Mouse (Mus musculus) megakaryocyte-erythroid progenitor cell, adult 5 weeks (primary cell): ENCODE measurements around the gene Obox7. TPM values are rescaled to one million over a fixed set of nuclear protein-coding genes. Genes with fewer than 3 reads are reported as not detected.

Source experiments
- polyA plus RNA-seq: library from polyadenylated mRNA; stranded (reverse); fragments of >175 nt; gene quantifications from 2 replicates; pipeline ENCODE4 v1.2.3, GENCODE M21; 2012

Obox7 gene
- polyA plus RNA-seq, result not detected in 2 replicates

GRCm38 (mm10) chr7:14659196-14659595 is at the start of gene Obox7:
Obox7 (plus strand) TSS chr7:14659496.

Other genes starting within 250 kb of the Obox7 start
- gene Sult2a8, start 212.7 kb upstream of the Obox7 start, polyA plus RNA-seq, result 0.13 TPM in 1 of 2 replicates, not detected in the other
- gene Sult2a7, start 165.3 kb upstream of the Obox7 start, polyA plus RNA-seq, result not detected in 2 replicates
- not detected in 2 replicates for gene Vmn1r90, start 96.0 kb upstream of the Obox7 start, polyA plus RNA-seq